Mouse (Mus musculus) midbrain, postnatal 0 days (tissue): ENCODE data around the gene Evc. TPM values are rescaled to one million over a fixed set of nuclear protein-coding genes. Genes with fewer than 3 reads are reported as not detected.
A peak's percentile ranks its signal among the peaks of the same experiment; 100 is the strongest.

Experiments used
- ATAC-seq: fragments of 200-750 bp; cut with Nextera tagmentation; 2 replicates; pipeline ENCODE4 v1.8.0; 2017; ENCODE audit warnings: moderate number of reproducible peaks, mild to moderate bottlenecking, moderate TSS enrichment, moderate library complexity; ENCODE audit not compliant: low FRiP score
- DNase-seq: peaks from one replicate; pipeline ENCODE4 v3.0.0-alpha.2; 2015; ENCODE audit warnings: low spot score
- H3K27ac ChIP-seq: fragments of 300-500 bp; sonication (generic); 2 replicates; pipeline ENCODE4 v1.5.1; 2014; ENCODE audit warnings: low read depth, mild to moderate bottlenecking, low read length, mixed read lengths
- H3K27me3 ChIP-seq: fragments of 300-500 bp; sonication (generic); 2 replicates; pipeline ENCODE4 v1.6.1; 2014; ENCODE audit warnings: low read length, control low read depth, mixed read lengths; ENCODE audit not compliant: insufficient read depth
- H3K36me3 ChIP-seq: fragments of 300-500 bp; sonication (generic); 2 replicates; pipeline ENCODE4 v1.6.1; 2014; ENCODE audit warnings: low read length, control low read depth, mixed read lengths; ENCODE audit not compliant: insufficient read depth
- H3K4me1 ChIP-seq: fragments of 300-500 bp; sonication (generic); 2 replicates; pipeline ENCODE4 v1.6.1; 2014; ENCODE audit warnings: mild to moderate bottlenecking, control low read depth, antibody characterized with exemption, low read length, mixed read lengths; ENCODE audit not compliant: insufficient read depth
- H3K4me2 ChIP-seq: fragments of 300-500 bp; sonication (generic); 2 replicates; pipeline ENCODE4 v1.6.1; 2014; ENCODE audit warnings: low read depth, mild to moderate bottlenecking, low read length, mixed read lengths; ENCODE audit not compliant: poor library complexity, severe bottlenecking
- H3K4me3 ChIP-seq: fragments of 300-500 bp; sonication (generic); 2 replicates; pipeline ENCODE4 v1.5.1; 2014; ENCODE audit warnings: low read depth, mild to moderate bottlenecking, low read length, moderate library complexity
- H3K9ac ChIP-seq: fragments of 300-500 bp; sonication (generic); replicated peaks from 2 replicates; pipeline ENCODE4 v1.6.1; 2014; ENCODE audit warnings: mild to moderate bottlenecking, low read length, moderate library complexity, mixed read lengths; ENCODE audit not compliant: poor library complexity, severe bottlenecking
- H3K9me3 ChIP-seq: fragments of 300-500 bp; sonication (generic); 2 replicates; pipeline ENCODE4 v1.6.1; 2016; ENCODE audit warnings: low read length, control low read depth
- CTCF ChIP-seq: IDR thresholded peaks from 2 replicates; pipeline ENCODE4 v1.5.1; 2016; ENCODE audit warnings: antibody characterized with exemption, mild to moderate bottlenecking
- WGBS: fragments of 180-500 bp; shearing (Covaris S2); extraction: QIAGEN DNeasy Blood & Tissue Kit; methylation state at CpG from one replicate; pipeline ENCODE4 v1.1.7; 2014; 5-methylcytosine and 5-hydroxymethylcytosine counted together
- polyA plus RNA-seq: library from polyadenylated mRNA; unstranded; fragments of >200 nt; fragmentation: Nextera tagmentation; extraction: Ambion mirVana; gene quantifications from 2 replicates; pipeline ENCODE4 v1.2.1, GENCODE M21; 2015
- total RNA-seq: library from RNA; depleted of rRNA; stranded (reverse); fragments of >200 nt; gene quantifications from 2 replicates; pipeline ENCODE4 v1.2.3, GENCODE M21; 2014

Evc gene
- total and polyA plus RNA-seq, 2 experiments from 2014 or later = 2.8 to 8.3 TPM

GRCm38 (mm10) chr5:37244161-37244560, 92.5 kb downstream of the Evc start:
- H3K9me3 ChIP-seq = no peaks in the 10 kb centered on the region
- no peak for TF ChIP-seq CTCF
- peak overlapping the region; percentile 85 for H3K4me2 ChIP-seq
- peak overlapping the region; percentile 97 for H3K27ac ChIP-seq
- peaks cover 24% of the 10 kb centered on the region for H3K4me1 ChIP-seq
- H3K9ac ChIP-seq = peak overlapping the region; percentile 96
- WGBS = 3% methylated on average over 13 of the region's 13 CpGs
- H3K27me3 ChIP-seq = no peaks in the 10 kb centered on the region
- peak; percentile 24; the same call in 1 of the 2 replicates for ATAC-seq
- peak overlapping the region; percentile 90 for H3K4me3 ChIP-seq
- no peaks in the 10 kb centered on the region for H3K36me3 ChIP-seq
- peak; percentile 94 for DNase-seq

- H3K4me2 ChIP-seq = peak overlapping the region; percentile 85
- H3K9ac ChIP-seq = peak overlapping the region; percentile 96
- no peaks in the 10 kb centered on the region for H3K36me3 ChIP-seq
- H3K27me3 ChIP-seq = no peaks in the 10 kb centered on the region
- no peaks in the 10 kb centered on the region for H3K9me3 ChIP-seq
- 2% methylated on average over 19 of the region's 19 CpGs for WGBS
- peak; percentile 51 for DNase-seq
- no peak for ATAC-seq
- H3K4me1 ChIP-seq = peaks cover 17% of the 10 kb centered on the region
- H3K27ac ChIP-seq = peak overlapping the region; percentile 97
- H3K4me3 ChIP-seq = peak overlapping the region; percentile 90
- TF ChIP-seq CTCF = peak; percentile 23
Observed at GRCm38 (mm10) chr5:37243169-37243886, 93.4 kb downstream of the Evc start.

- TF ChIP-seq CTCF = no peak
- Histone ChIP-seq H3K4me3 (peak overlapping the region; percentile 90), H3K4me1 (peaks cover 11% of the 10 kb centered on the region; the same call in 1 of the 2 replicates), H3K36me3 (no peaks in the 10 kb centered on the region), H3K27ac (peak overlapping the region; percentile 97), H3K4me2 (peak overlapping the region; percentile 85), H3K9me3 (no peaks in the 10 kb centered on the region), H3K9ac (peak overlapping the region; percentile 96), H3K27me3 (no peaks in the 10 kb centered on the region)
- ATAC-seq = no peak
- WGBS = 9% methylated on average over 43 of the region's 44 CpGs
- DNase-seq = no peak
Observed at GRCm38 (mm10) chr5:37242360-37243168, 94.1 kb downstream of the Evc start.

DNA sequence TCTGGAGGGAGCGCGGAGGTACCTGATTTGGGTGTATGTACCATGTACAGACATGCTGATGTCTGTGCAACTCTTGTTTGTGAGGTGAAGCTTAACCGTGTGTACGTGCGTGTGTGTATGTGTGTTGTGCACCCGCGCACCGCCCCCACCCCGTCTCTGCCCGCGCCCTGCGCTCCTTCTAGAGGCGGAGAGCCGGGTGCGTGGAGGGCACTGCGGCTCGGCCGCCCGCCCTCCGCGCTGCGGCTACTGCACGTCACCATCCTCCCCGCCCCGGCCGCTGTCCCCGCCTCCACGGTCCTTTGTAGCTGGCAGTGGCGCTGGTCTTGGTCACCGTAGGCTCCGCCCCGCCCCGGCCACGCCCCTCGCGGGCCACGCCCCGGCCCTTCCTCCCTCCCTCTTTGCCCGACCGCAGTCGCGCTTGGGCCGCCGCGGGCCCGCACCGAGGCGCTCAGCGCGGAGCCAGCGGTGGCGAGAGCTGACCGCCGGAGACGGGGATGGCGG, 95.0 kb downstream of the Evc start, which contains the start of gene Crmp1:
Gene Crmp1, plus strand, starts transcription at position 290 of the 501 bp plus-strand sequence.
- under 1% methylated on average over 36 of the region's 56 CpGs for WGBS
- Histone ChIP-seq H3K27ac (peak within 1 kb of the TSS; percentile 97), H3K27me3 (no peaks in the 10 kb centered on the region), H3K4me3 (peak within 1 kb of the TSS; percentile 90), H3K4me2 (peak within 1 kb of the TSS; percentile 85), H3K9ac (peak within 1 kb of the TSS; percentile 96), H3K9me3 (no peaks in the 10 kb centered on the region), H3K4me1 (peaks cover 8% of the 10 kb centered on the region; the same call in 1 of the 2 replicates), H3K36me3 (no peaks in the 10 kb centered on the region)
- ATAC-seq (peak; percentile 81), DNase-seq (peak; percentile 92)
- no peak for TF ChIP-seq CTCF

GRCm38 (mm10) chr5:37241224-37241623, 95.5 kb downstream of the Evc start:
- Histone ChIP-seq H3K4me2 (peak overlapping the region; percentile 85), H3K9me3 (no peaks in the 10 kb centered on the region), H3K4me3 (peak overlapping the region; percentile 90), H3K27me3 (no peaks in the 10 kb centered on the region), H3K36me3 (no peaks in the 10 kb centered on the region), H3K4me1 (peaks cover 8% of the 10 kb centered on the region; the same call in 1 of the 2 replicates), H3K9ac (peak overlapping the region; percentile 96), H3K27ac (peak overlapping the region; percentile 97)
- ATAC-seq (0 out of 2 replicates have a peak, but pooled peaks have one; percentile 1), DNase-seq (no peak)
- WGBS = 7% methylated on average over 9 of the region's 9 CpGs
- no peak for TF ChIP-seq CTCF
